Mouse (Mus musculus) limb, embryonic 10.5 days (tissue): ENCODE data around the gene 4930539E08Rik. TPM values are rescaled to one million over a fixed set of nuclear protein-coding genes. Genes with fewer than 3 reads are reported as not detected.

Experiments
- DNase-seq: peaks from one replicate; pipeline ENCODE4 v3.0.0-alpha.2; 2017; ENCODE audit warnings: low spot score
- H3K27ac ChIP-seq: fragments of 300-500 bp; sonication (generic); 2 replicates; pipeline ENCODE4 v1.5.1; 2016; ENCODE audit warnings: mild to moderate bottlenecking
- H3K27me3 ChIP-seq: fragments of 300-500 bp; sonication (generic); 2 replicates; pipeline ENCODE4 v1.6.1; 2016; ENCODE audit warnings: low read depth, mild to moderate bottlenecking; ENCODE audit not compliant: poor library complexity, severe bottlenecking
- H3K36me3 ChIP-seq: fragments of 300-500 bp; sonication (generic); 2 replicates; pipeline ENCODE4 v1.6.1; 2016; ENCODE audit warnings: mild to moderate bottlenecking, moderate library complexity
- H3K4me1 ChIP-seq: fragments of 300-500 bp; sonication (generic); 2 replicates; pipeline ENCODE4 v1.6.1; 2016
- H3K4me3 ChIP-seq: fragments of 300-500 bp; sonication (generic); 2 replicates; pipeline ENCODE4 v1.5.1; 2016; ENCODE audit warnings: mild to moderate bottlenecking, moderate library complexity
- H3K9me3 ChIP-seq: fragments of 300-500 bp; sonication (generic); replicated peaks from 2 replicates; pipeline ENCODE4 v1.6.1; 2016; ENCODE audit warnings: mild to moderate bottlenecking
- WGBS: fragments of 180-500 bp; shearing (Covaris S2); methylation state at CpG from one replicate; pipeline ENCODE4 v1.1.7; 2016; 5-methylcytosine and 5-hydroxymethylcytosine counted together
- polyA plus RNA-seq: library from polyadenylated mRNA; unstranded; fragments of >200 nt; fragmentation: Nextera tagmentation; extraction: Ambion mirVana; gene quantifications from 2 replicates; pipeline ENCODE4 v1.2.1, GENCODE M21; 2016

The 4930539E08Rik gene
- 0.05 and 0.10 TPM in 2 replicates for polyA plus RNA-seq

- no peak for DNase-seq
- peaks cover 6% of the 10 kb centered on the region for H3K27me3 ChIP-seq
- no peaks in the 10 kb centered on the region for H3K9me3 ChIP-seq
- no peak within 1 kb of the TSS for H3K4me3 ChIP-seq
- H3K36me3 ChIP-seq = no peaks in the 10 kb centered on the region
- 70% methylated on average over 12 of the region's 12 CpGs for WGBS
- no peaks in the 10 kb centered on the region for H3K4me1 ChIP-seq
- no peak within 1 kb of the TSS for H3K27ac ChIP-seq
Observed at GRCm38 (mm10) chr17:28915060-28915628, at the start of gene 4930539E08Rik. 4930539E08Rik (minus strand) TSS chr17:28915324.

- 92% methylated on average over 10 of the region's 10 CpGs for WGBS
- H3K36me3 ChIP-seq = peaks cover 97% of the 10 kb centered on the region
- no peak for DNase-seq
- H3K4me1 ChIP-seq = no peaks in the 10 kb centered on the region
- no peaks in the 10 kb centered on the region for H3K27me3 ChIP-seq
- no peak overlapping the region for H3K4me3 ChIP-seq
- H3K27ac ChIP-seq = no peak overlapping the region
- H3K9me3 ChIP-seq = no peaks in the 10 kb centered on the region
Observed at GRCm38 (mm10) chr17:28961596-28961995, 46.5 kb upstream of the 4930539E08Rik start.

GRCm38 (mm10) chr17:28960597-28960996, 45.5 kb upstream of the 4930539E08Rik start:
- no peak for DNase-seq
- H3K27me3 ChIP-seq = no peaks in the 10 kb centered on the region
- no peak overlapping the region for H3K4me3 ChIP-seq
- WGBS = 76% methylated on average over 10 of the region's 10 CpGs
- peaks cover 96% of the 10 kb centered on the region for H3K36me3 ChIP-seq
- H3K27ac ChIP-seq = no peak overlapping the region
- no peaks in the 10 kb centered on the region for H3K4me1 ChIP-seq
- H3K9me3 ChIP-seq = no peaks in the 10 kb centered on the region

- no peak overlapping the region for H3K27ac ChIP-seq
- peaks cover 47% of the 10 kb centered on the region for H3K36me3 ChIP-seq
- 0 out of 2 replicates have a peak overlapping the region, but pooled peaks have one; percentile 73 for H3K4me3 ChIP-seq
- no peaks in the 10 kb centered on the region for H3K27me3 ChIP-seq
- H3K9me3 ChIP-seq = peaks cover 3% of the 10 kb centered on the region; the same call in 1 of the 2 replicates
- DNase-seq = no peak
- WGBS = 95% methylated on average over 9 of the region's 9 CpGs
- H3K4me1 ChIP-seq = peaks cover 18% of the 10 kb centered on the region
Observed at GRCm38 (mm10) chr17:28954416-28954815, 39.3 kb upstream of the 4930539E08Rik start.

- WGBS = 39% methylated on average over 9 of the region's 9 CpGs
- Histone ChIP-seq H3K27me3 (no peaks in the 10 kb centered on the region), H3K9me3 (peaks cover 3% of the 10 kb centered on the region; the same call in 1 of the 2 replicates), H3K4me1 (peaks cover 18% of the 10 kb centered on the region), H3K4me3 (peak overlapping the region; percentile 73), H3K36me3 (peaks cover 35% of the 10 kb centered on the region), H3K27ac (peak overlapping the region; percentile 98)
- DNase-seq = peak; percentile 34
Observed at GRCm38 (mm10) chr17:28953251-28953650, 38.1 kb upstream of the 4930539E08Rik start.

- no peaks in the 10 kb centered on the region for H3K27me3 ChIP-seq
- H3K9me3 ChIP-seq = peaks cover 3% of the 10 kb centered on the region; the same call in 1 of the 2 replicates
- H3K4me1 ChIP-seq = peaks cover 18% of the 10 kb centered on the region
- DNase-seq = peak; percentile 96
- peak within 1 kb of the TSS; percentile 73 for H3K4me3 ChIP-seq
- WGBS = under 1% methylated on average over 76 of the region's 80 CpGs
- H3K36me3 ChIP-seq = peaks cover 27% of the 10 kb centered on the region
- peak within 1 kb of the TSS; percentile 98 for H3K27ac ChIP-seq
Observed at GRCm38 (mm10) chr17:28951831-28952799, 37.0 kb upstream of the 4930539E08Rik start, which contains the start of gene Kctd20. Kctd20 (plus strand) TSS chr17:28951950.

GRCm38 (mm10) chr17:28950751-28951150, 35.6 kb upstream of the 4930539E08Rik start:
- Histone ChIP-seq H3K4me1 (peaks cover 18% of the 10 kb centered on the region), H3K4me3 (no peak overlapping the region), H3K27me3 (no peaks in the 10 kb centered on the region), H3K36me3 (peaks cover 13% of the 10 kb centered on the region), H3K9me3 (peaks cover 3% of the 10 kb centered on the region; the same call in 1 of the 2 replicates), H3K27ac (no peak overlapping the region)
- DNase-seq = no peak
- 78% methylated on average over 4 of the region's 4 CpGs for WGBS

GRCm38 (mm10) chr17:28948661-28949060, 33.5 kb upstream of the 4930539E08Rik start:
- Histone ChIP-seq H3K9me3 (no peaks in the 10 kb centered on the region), H3K27me3 (no peaks in the 10 kb centered on the region), H3K36me3 (no peaks in the 10 kb centered on the region), H3K27ac (no peak overlapping the region), H3K4me3 (no peak overlapping the region), H3K4me1 (peaks cover 14% of the 10 kb centered on the region)
- WGBS = 86% methylated on average over 4 of the region's 4 CpGs
- no peak for DNase-seq

- H3K4me1 ChIP-seq = peaks cover 8% of the 10 kb centered on the region
- WGBS = 92% methylated on average over 19 of the region's 19 CpGs
- H3K4me3 ChIP-seq = no peak overlapping the region
- no peak for DNase-seq
- no peaks in the 10 kb centered on the region for H3K9me3 ChIP-seq
- no peaks in the 10 kb centered on the region for H3K27me3 ChIP-seq
- H3K27ac ChIP-seq = no peak overlapping the region
- H3K36me3 ChIP-seq = no peaks in the 10 kb centered on the region
Observed at GRCm38 (mm10) chr17:28947011-28947939, 32.2 kb upstream of the 4930539E08Rik start.

- Histone ChIP-seq H3K4me1 (no peaks in the 10 kb centered on the region), H3K9me3 (no peaks in the 10 kb centered on the region), H3K4me3 (no peak overlapping the region), H3K36me3 (no peaks in the 10 kb centered on the region), H3K27ac (no peak overlapping the region), H3K27me3 (no peaks in the 10 kb centered on the region)
- 95% methylated on average over 7 of the region's 7 CpGs for WGBS
- no peak for DNase-seq
Observed at GRCm38 (mm10) chr17:28944481-28944880, 29.4 kb upstream of the 4930539E08Rik start.

- Histone ChIP-seq H3K9me3 (no peaks in the 10 kb centered on the region), H3K27me3 (no peaks in the 10 kb centered on the region), H3K27ac (no peak within 1 kb of the TSS), H3K36me3 (no peaks in the 10 kb centered on the region), H3K4me3 (no peak within 1 kb of the TSS), H3K4me1 (no peaks in the 10 kb centered on the region)
- 92% methylated on average over 7 of the region's 7 CpGs for WGBS
- DNase-seq = no peak
Observed at GRCm38 (mm10) chr17:28943740-28944139, 28.6 kb upstream of the 4930539E08Rik start, which contains the start of gene Pxt1. Pxt1 (minus strand) TSS chr17:28943840.

GRCm38 (mm10) chr17:28942101-28942500, 27.0 kb upstream of the 4930539E08Rik start:
- DNase-seq = no peak
- WGBS = 76% methylated on average over 10 of the region's 11 CpGs
- H3K9me3 ChIP-seq = no peaks in the 10 kb centered on the region

More at GRCm38 (mm10) chr17:28942101-28942500, 27.0 kb upstream of the 4930539E08Rik start:
- Histone ChIP-seq H3K4me3 (no peak overlapping the region), H3K36me3 (no peaks in the 10 kb centered on the region), H3K4me1 (no peaks in the 10 kb centered on the region), H3K27me3 (no peaks in the 10 kb centered on the region), H3K27ac (no peak overlapping the region)
